Mouse (Mus musculus) right cerebral cortex, postnatal 25 days (tissue): ENCODE data around the gene Vmn2r32.
"Not testable (repeated sequence)": the region's sequence is repeated elsewhere in the genome, so short reads cannot be mapped to it uniquely, and the experiment has no call there.

ENCODE experiments used
- DNase-seq: peaks from one replicate; pipeline ENCODE4 v3.0.0; 2022

Vmn2r32 gene

DNA sequence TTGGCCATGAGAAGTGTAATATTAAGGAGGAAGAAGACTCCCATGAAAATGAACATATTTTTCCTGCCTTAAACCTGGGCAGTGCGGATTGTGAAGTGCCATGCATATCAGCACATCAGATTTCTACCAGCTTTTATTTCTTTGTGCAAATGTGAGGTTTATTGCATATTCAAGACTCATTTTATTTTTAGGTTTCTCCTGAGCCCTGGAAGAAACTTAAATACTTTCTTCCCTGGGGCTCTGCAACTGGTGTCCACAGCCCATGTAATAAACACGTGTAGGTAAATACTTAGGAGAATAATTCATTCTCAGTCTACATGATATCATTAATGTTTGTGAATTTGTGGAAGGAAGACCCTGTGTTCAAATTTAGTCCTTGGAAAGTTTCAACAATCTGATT, at the start of gene Vmn2r32:
Gene Vmn2r32, minus strand, starts transcription at position 101 of the 400 bp plus-strand sequence.
- not testable (repeated sequence) for DNase-seq
